Mouse (Mus musculus) neural tube, embryonic 14.5 days (tissue): ENCODE data around the gene Ltbp3. TPM values are rescaled to one million over a fixed set of nuclear protein-coding genes. Genes with fewer than 3 reads are reported as not detected.

ENCODE experiments used
- ATAC-seq: fragments of 200-750 bp; cut with Nextera tagmentation; 2 replicates; pipeline ENCODE4 v1.8.0; 2017; ENCODE audit warnings: low read depth, mild to moderate bottlenecking, moderate TSS enrichment, moderate library complexity
- H3K27ac ChIP-seq: fragments of 300-500 bp; sonication (generic); 2 replicates; pipeline ENCODE4 v1.5.1; 2014; ENCODE audit warnings: low read depth, mild to moderate bottlenecking, control low read depth, low read length, moderate library complexity, mixed read lengths
- H3K27me3 ChIP-seq: fragments of 300-500 bp; sonication (generic); 2 replicates; pipeline ENCODE4 v1.6.1; 2014; ENCODE audit warnings: low read length; ENCODE audit not compliant: control insufficient read depth, insufficient read depth
- H3K36me3 ChIP-seq: fragments of 300-500 bp; sonication (generic); 2 replicates; pipeline ENCODE4 v1.6.1; 2014; ENCODE audit warnings: low read length, mixed read lengths; ENCODE audit not compliant: control insufficient read depth, insufficient read depth
- H3K4me1 ChIP-seq: fragments of 300-500 bp; sonication (generic); 2 replicates; pipeline ENCODE4 v1.6.1; 2014; ENCODE audit warnings: low read length; ENCODE audit not compliant: control insufficient read depth, insufficient read depth
- H3K4me2 ChIP-seq: fragments of 300-500 bp; sonication (generic); 2 replicates; pipeline ENCODE4 v1.6.1; 2014; ENCODE audit warnings: mild to moderate bottlenecking, low read depth, low read length, control low read depth
- H3K4me3 ChIP-seq: fragments of 300-500 bp; sonication (generic); 2 replicates; pipeline ENCODE4 v1.5.1; 2014; ENCODE audit warnings: low read depth, low read length, control low read depth, mixed read lengths
- H3K9ac ChIP-seq: fragments of 300-500 bp; sonication (generic); replicated peaks from 2 replicates; pipeline ENCODE4 v1.6.1; 2014; ENCODE audit warnings: low read depth, mild to moderate bottlenecking, control low read depth, low read length, mixed read lengths
- H3K9me3 ChIP-seq: fragments of 300-500 bp; sonication (generic); 2 replicates; pipeline ENCODE4 v1.6.1; 2016; ENCODE audit warnings: low read length; ENCODE audit not compliant: control insufficient read depth
- WGBS: fragments of 180-500 bp; shearing (Covaris S2); extraction: QIAGEN DNeasy Blood & Tissue Kit; methylation state at CpG from one replicate; pipeline ENCODE4 v1.1.7; 2014; 5-methylcytosine and 5-hydroxymethylcytosine counted together
- polyA plus RNA-seq: library from polyadenylated mRNA; unstranded; fragments of >200 nt; fragmentation: Nextera tagmentation; extraction: Ambion mirVana; gene quantifications from 2 replicates; pipeline ENCODE4 v1.2.1, GENCODE M21; 2014

Gene Ltbp3
- polyA plus RNA-seq, 1 experiment from 2014 or later, result 14.0 TPM

GRCm38 (mm10) chr19:5758878-5759403 is 18.2 kb downstream of the Ltbp3 start:
- WGBS, result 90% methylated on average over 14 of the region's 14 CpGs
- ATAC-seq, result no peak
- peaks cover 21% of the 10 kb centered on the region for H3K27me3 ChIP-seq
- H3K4me1 ChIP-seq, result peaks cover 3% of the 10 kb centered on the region
- H3K27ac ChIP-seq, result no peak overlapping the region
- no peak overlapping the region for H3K9ac ChIP-seq
- no peak overlapping the region for H3K4me2 ChIP-seq
- peaks cover 57% of the 10 kb centered on the region for H3K36me3 ChIP-seq
- no peak overlapping the region for H3K4me3 ChIP-seq
- no peaks in the 10 kb centered on the region for H3K9me3 ChIP-seq

GRCm38 (mm10) chr19:5763163-5763562 is 22.5 kb downstream of the Ltbp3 start:
- Histone ChIP-seq H3K4me3 (no peak overlapping the region), H3K36me3 (peaks cover 73% of the 10 kb centered on the region), H3K9me3 (no peaks in the 10 kb centered on the region), H3K4me1 (no peaks in the 10 kb centered on the region), H3K9ac (no peak overlapping the region), H3K4me2 (no peak overlapping the region), H3K27me3 (peaks cover 8% of the 10 kb centered on the region; the same call in 1 of the 2 replicates), H3K27ac (no peak overlapping the region)
- WGBS, result 95% methylated on average over 6 of the region's 6 CpGs
- ATAC-seq, result no peak

GRCm38 (mm10) chr19:5767271-5767670 is 26.6 kb downstream of the Ltbp3 start:
- no peak for ATAC-seq
- H3K4me1 ChIP-seq, result peaks cover 10% of the 10 kb centered on the region
- no peak overlapping the region for H3K9ac ChIP-seq
- 87% methylated on average over 4 of the region's 4 CpGs for WGBS
- peaks cover 47% of the 10 kb centered on the region for H3K36me3 ChIP-seq
- H3K27ac ChIP-seq, result no peak overlapping the region
- H3K4me2 ChIP-seq, result no peak overlapping the region
- H3K4me3 ChIP-seq, result no peak overlapping the region
- no peaks in the 10 kb centered on the region for H3K9me3 ChIP-seq
- no peaks in the 10 kb centered on the region; the same call in 1 of the 2 replicates for H3K27me3 ChIP-seq

- H3K9ac ChIP-seq, result peak overlapping the region; percentile 86
- peaks cover 10% of the 10 kb centered on the region for H3K4me1 ChIP-seq
- 0 out of 2 replicates have a peak, but pooled peaks have one; percentile 4 for ATAC-seq
- WGBS, result 48% methylated on average over 9 of the region's 9 CpGs
- H3K4me3 ChIP-seq, result peak overlapping the region; percentile 73
- no peaks in the 10 kb centered on the region; the same call in 1 of the 2 replicates for H3K27me3 ChIP-seq
- H3K4me2 ChIP-seq, result peak overlapping the region; percentile 84
- H3K9me3 ChIP-seq, result no peaks in the 10 kb centered on the region
- H3K27ac ChIP-seq, result peak overlapping the region; percentile 78
- H3K36me3 ChIP-seq, result peaks cover 20% of the 10 kb centered on the region
Observed at GRCm38 (mm10) chr19:5770311-5770710, 29.6 kb downstream of the Ltbp3 start.

- ATAC-seq, result peak; percentile 96
- peak within 1 kb of the TSS; percentile 86 for H3K9ac ChIP-seq
- peak within 1 kb of the TSS; percentile 73 for H3K4me3 ChIP-seq
- no peaks in the 10 kb centered on the region; the same call in 1 of the 2 replicates for H3K27me3 ChIP-seq
- H3K36me3 ChIP-seq, result peaks cover 12% of the 10 kb centered on the region; the same call in 1 of the 2 replicates
- peak within 1 kb of the TSS; percentile 78 for H3K27ac ChIP-seq
- H3K4me1 ChIP-seq, result peaks cover 10% of the 10 kb centered on the region
- WGBS, result under 1% methylated on average over 61 of the region's 64 CpGs
- no peaks in the 10 kb centered on the region for H3K9me3 ChIP-seq
- H3K4me2 ChIP-seq, result peak within 1 kb of the TSS; percentile 84
Observed at GRCm38 (mm10) chr19:5770925-5771860, 30.5 kb downstream of the Ltbp3 start, which contains the start of gene Scyl1. Gene Scyl1 (minus strand): TSS chr19:5771419.

- H3K27me3 ChIP-seq, result no peaks in the 10 kb centered on the region
- no peaks in the 10 kb centered on the region for H3K9me3 ChIP-seq
- ATAC-seq, result no peak
- no peak overlapping the region for H3K9ac ChIP-seq
- no peaks in the 10 kb centered on the region for H3K36me3 ChIP-seq
- no peaks in the 10 kb centered on the region for H3K4me1 ChIP-seq
- 78% methylated on average over 9 of the region's 9 CpGs for WGBS
- no peak overlapping the region for H3K4me3 ChIP-seq
- no peak overlapping the region for H3K4me2 ChIP-seq
- no peak overlapping the region for H3K27ac ChIP-seq
Observed at GRCm38 (mm10) chr19:5777387-5778032, 36.8 kb downstream of the Ltbp3 start.

- H3K36me3 ChIP-seq, result no peaks in the 10 kb centered on the region
- H3K4me3 ChIP-seq, result no peak overlapping the region
- 53% methylated on average over 8 of the region's 8 CpGs for WGBS
- ATAC-seq, result no peak
- H3K9me3 ChIP-seq, result no peaks in the 10 kb centered on the region
- no peak overlapping the region for H3K9ac ChIP-seq
- no peaks in the 10 kb centered on the region for H3K27me3 ChIP-seq
- no peaks in the 10 kb centered on the region for H3K4me1 ChIP-seq
- no peak overlapping the region for H3K4me2 ChIP-seq
- H3K27ac ChIP-seq, result no peak overlapping the region
Observed at GRCm38 (mm10) chr19:5778312-5778711, 37.6 kb downstream of the Ltbp3 start.

- H3K27ac ChIP-seq, result no peak overlapping the region
- no peaks in the 10 kb centered on the region for H3K27me3 ChIP-seq
- WGBS, result 62% methylated on average over 7 of the region's 7 CpGs
- ATAC-seq, result no peak
- no peak overlapping the region for H3K4me2 ChIP-seq
- H3K9me3 ChIP-seq, result no peaks in the 10 kb centered on the region
- no peak overlapping the region for H3K9ac ChIP-seq
- no peaks in the 10 kb centered on the region for H3K36me3 ChIP-seq
- H3K4me1 ChIP-seq, result no peaks in the 10 kb centered on the region
- H3K4me3 ChIP-seq, result no peak overlapping the region
Observed at GRCm38 (mm10) chr19:5780203-5780602, 39.5 kb downstream of the Ltbp3 start.
